Mouse (Mus musculus) CD4-positive, CD25-positive, alpha-beta regulatory T cell, adult 4 months (primary cell): ENCODE measurements at regions not wholly inside any gene's neighbourhood (a gene's known extent, or its start where the extent isn't known, plus 50 kb on each side); places are given as distances from the start of the nearest gene placed in this dataset.

Source experiments
- ATAC-seq: one replicate; pipeline ENCODE4 v1.8.0; 2017

- ATAC-seq: no peak
Observed at GRCm38 (mm10) chr4:32074399-32075296, 110.8 kb downstream of the Map3k7 start.

- ATAC-seq: no peak
Observed at GRCm38 (mm10) chr4:32076391-32076925, 112.6 kb downstream of the Map3k7 start.

GRCm38 (mm10) chr4:32083456-32083855 lies 119.6 kb downstream of the Map3k7 start:
- no peak for ATAC-seq

GRCm38 (mm10) chr4:32084250-32084869 lies 120.5 kb downstream of the Map3k7 start:
- ATAC-seq: no peak

- ATAC-seq: no peak
Observed at GRCm38 (mm10) chr4:32085040-32085439, 121.1 kb downstream of the Map3k7 start.

GRCm38 (mm10) chr4:32091086-32091485 lies 127.2 kb downstream of the Map3k7 start:
- no peak for ATAC-seq

GRCm38 (mm10) chr4:32092320-32093041 lies 128.6 kb downstream of the Map3k7 start:
- no peak for ATAC-seq

GRCm38 (mm10) chr4:32098233-32098632 lies 134.3 kb downstream of the Map3k7 start:
- ATAC-seq: no peak

- ATAC-seq: no peak
Observed at GRCm38 (mm10) chr4:32101002-32101401, 137.1 kb downstream of the Map3k7 start.

GRCm38 (mm10) chr4:32106664-32107171 lies 131.9 kb upstream of the Bach2 start:
- ATAC-seq: no peak

GRCm38 (mm10) chr4:32122320-32122719 lies 116.3 kb upstream of the Bach2 start:
- no peak for ATAC-seq

GRCm38 (mm10) chr4:32126828-32127227 lies 111.8 kb upstream of the Bach2 start:
- ATAC-seq: peak; percentile 98

- ATAC-seq: no peak
Observed at GRCm38 (mm10) chr4:32130594-32130993, 108.0 kb upstream of the Bach2 start.

- no peak for ATAC-seq
Observed at GRCm38 (mm10) chr4:32131819-32132218, 106.8 kb upstream of the Bach2 start.

GRCm38 (mm10) chr4:32136151-32136550 lies 102.5 kb upstream of the Bach2 start:
- no peak for ATAC-seq

- no peak for ATAC-seq
Observed at GRCm38 (mm10) chr4:32137243-32137642, 101.4 kb upstream of the Bach2 start.

GRCm38 (mm10) chr4:32137966-32138365 lies 100.6 kb upstream of the Bach2 start:
- ATAC-seq: peak; percentile 71

- no peak for ATAC-seq
Observed at GRCm38 (mm10) chr4:32139586-32139985, 99.0 kb upstream of the Bach2 start.

- ATAC-seq: no peak
Observed at GRCm38 (mm10) chr4:32140068-32140467, 98.5 kb upstream of the Bach2 start.

GRCm38 (mm10) chr4:32142198-32142597 lies 96.4 kb upstream of the Bach2 start:
- no peak for ATAC-seq

- ATAC-seq: no peak
Observed at GRCm38 (mm10) chr4:32147146-32147545, 91.5 kb upstream of the Bach2 start.

- peak; percentile 77 for ATAC-seq
Observed at GRCm38 (mm10) chr4:32148597-32148996, 90.0 kb upstream of the Bach2 start.

- peak; percentile 89 for ATAC-seq
Observed at GRCm38 (mm10) chr4:32149171-32149570, 89.4 kb upstream of the Bach2 start.
